Mouse (Mus musculus): Measurements from ENCODE around the gene Serpinb9.
"Not testable (repeated sequence)": the region's sequence is repeated elsewhere in the genome, so short reads cannot be mapped to it uniquely, and the experiment has no call there.

Gene Serpinb9

GRCm38 (mm10) chr13:33002950-33003349 lies at the start of gene Serpinb9:
TSS of gene Serpinb9 (plus strand) at chr13:33003250.
- DNase-seq (ENCODE audit: low read depth, low spot score): peak; percentile 22

- DNase-seq (ENCODE audit: low read depth, low spot score): no peak
These were observed 46.5 kb upstream of the Serpinb9 start for GRCm38 (mm10) chr13:32956537-32956936.

GRCm38 (mm10) chr13:32957917-32958316 lies 45.1 kb upstream of the Serpinb9 start:
- no peak for DNase-seq (ENCODE audit: low read depth, low spot score)

- not testable (repeated sequence) for DNase-seq (ENCODE audit: low read depth, low spot score)
These were observed 44.5 kb upstream of the Serpinb9 start for GRCm38 (mm10) chr13:32958521-32958920.

- DNase-seq (ENCODE audit: low read depth, low spot score): peak; percentile 6
These were observed 38.9 kb upstream of the Serpinb9 start for GRCm38 (mm10) chr13:32963990-32964753.

- peak; percentile 70 for DNase-seq (ENCODE audit: low read depth, low spot score)
These were observed 37.9 kb upstream of the Serpinb9 start, which contains the start of gene Serpinb6b for GRCm38 (mm10) chr13:32964989-32965811. TSS of gene Serpinb6b (plus strand) at chr13:32965209.

- DNase-seq (ENCODE audit: low read depth, low spot score): peak; percentile 49
These were observed 36.9 kb upstream of the Serpinb9 start for GRCm38 (mm10) chr13:32966116-32966515.

- DNase-seq (ENCODE audit: low read depth, low spot score): no peak
These were observed 35.8 kb upstream of the Serpinb9 start for GRCm38 (mm10) chr13:32967233-32967632.

- no peak for DNase-seq (ENCODE audit: low read depth, low spot score)
These were observed 34.6 kb upstream of the Serpinb9 start for GRCm38 (mm10) chr13:32968353-32968984.

- DNase-seq (ENCODE audit: low read depth, low spot score): no peak
These were observed 33.9 kb upstream of the Serpinb9 start for GRCm38 (mm10) chr13:32968996-32969640.

- no peak for DNase-seq (ENCODE audit: low read depth, low spot score)
These were observed 33.4 kb upstream of the Serpinb9 start for GRCm38 (mm10) chr13:32969641-32970040.

- no peak for DNase-seq (ENCODE audit: low read depth, low spot score)
These were observed 32.3 kb upstream of the Serpinb9 start for GRCm38 (mm10) chr13:32970776-32971175.

- no peak for DNase-seq (ENCODE audit: low read depth, low spot score)
These were observed 28.8 kb upstream of the Serpinb9 start for GRCm38 (mm10) chr13:32974268-32974667.

GRCm38 (mm10) chr13:32974889-32975460 lies 28.1 kb upstream of the Serpinb9 start:
- DNase-seq (ENCODE audit: low read depth, low spot score): no peak

GRCm38 (mm10) chr13:32975710-32976109 lies 27.3 kb upstream of the Serpinb9 start:
- no peak for DNase-seq (ENCODE audit: low read depth, low spot score)

- no peak for DNase-seq (ENCODE audit: low read depth, low spot score)
These were observed 20.5 kb upstream of the Serpinb9 start for GRCm38 (mm10) chr13:32982556-32983042.

GRCm38 (mm10) chr13:32986256-32986655 lies 16.8 kb upstream of the Serpinb9 start:
- DNase-seq (ENCODE audit: low read depth, low spot score): no peak

GRCm38 (mm10) chr13:32993152-32993893 lies 9.7 kb upstream of the Serpinb9 start:
- DNase-seq (ENCODE audit: low read depth, low spot score): peak; percentile 47

GRCm38 (mm10) chr13:32993894-32994242 lies 9.2 kb upstream of the Serpinb9 start:
- DNase-seq (ENCODE audit: low read depth, low spot score): no peak

- DNase-seq (ENCODE audit: low read depth, low spot score): no peak
These were observed 8.0 kb upstream of the Serpinb9 start for GRCm38 (mm10) chr13:32995051-32995450.
